ENCODE assay signal across 35 mouse cellular contexts in genomic region chr5:45835131-45835530, GRCm38 (mm10).
"Had no signal": no experiment of that assay in that cellular context is flagged by ENCODE, and none has a peak within 500 bp of the region (broad histone marks: within the 10 kb centered on the region; RNA-seq: fewer than 3 reads in every experiment).

No protein-coding gene starts in this region.

- H3K9ac ChIP-seq: heart, embryonic 12.5 days; heart, embryonic 13.5 days; heart, embryonic 15.5 days; hindbrain, embryonic 12.5 days; hindbrain, embryonic 13.5 days; hindbrain, embryonic 14.5 days; hindbrain, embryonic 15.5 days; intestine, embryonic 15.5 days; kidney, embryonic 15.5 days had no signal

- ATAC-seq: hindbrain, embryonic 16.5 days; hindbrain, postnatal 0 days; inflammation-experienced regulatory T-cells, adult 6 months; intestine, embryonic 15.5 days; intestine, embryonic 16.5 days; intestine, postnatal 0 days had no signal

- DNase-seq: heart, postnatal 10 days; heart, postnatal 14 days; heart, postnatal 36 days; heart, postnatal 4 days; kidney, adult 11 months; kidney, adult 18-20 months; kidney, adult 2 months; kidney, adult 8-10 months; kidney, adult 9 months; kidney, postnatal 10 days; kidney, postnatal 14 days; kidney, postnatal 25 days; kidney, postnatal 36 days; kidney, postnatal 4 days; layer of hippocampus, adult 9-11 months; layer of hippocampus, postnatal 36 days had no signal

- H3K4me1 ChIP-seq: heart, embryonic 10.5 days; heart, embryonic 12.5 days; heart, embryonic 13.5 days; heart, embryonic 15.5 days; hindbrain, embryonic 10.5 days; hindbrain, embryonic 12.5 days; hindbrain, embryonic 13.5 days; hindbrain, embryonic 15.5 days; intestine, embryonic 15.5 days; kidney, embryonic 15.5 days had no signal

- H3K27me3 ChIP-seq: heart, embryonic 12.5 days; heart, embryonic 13.5 days; heart, embryonic 15.5 days; hindbrain, embryonic 12.5 days; hindbrain, embryonic 13.5 days; hindbrain, embryonic 15.5 days; intestine, embryonic 15.5 days; kidney, embryonic 15.5 days had no signal

- H3K9me3 ChIP-seq: heart, embryonic 10.5 days; heart, embryonic 12.5 days; heart, embryonic 13.5 days; heart, embryonic 15.5 days; intestine, embryonic 15.5 days; kidney, embryonic 15.5 days had no signal

- H3K36me3 ChIP-seq: heart, embryonic 10.5 days; heart, embryonic 12.5 days; heart, embryonic 13.5 days; heart, embryonic 15.5 days; hindbrain, embryonic 13.5 days; hindbrain, embryonic 15.5 days; intestine, embryonic 15.5 days; kidney, embryonic 15.5 days had no signal

- H3K4me3 ChIP-seq: heart, embryonic 10.5 days; heart, embryonic 12.5 days; heart, embryonic 13.5 days; heart, embryonic 15.5 days; hindbrain, embryonic 10.5 days; hindbrain, embryonic 12.5 days; hindbrain, embryonic 13.5 days; hindbrain, embryonic 15.5 days; intestine, embryonic 15.5 days; kidney, embryonic 15.5 days; layer of hippocampus, adult 2 months had no signal

- H3K27ac ChIP-seq: heart, embryonic 10.5 days; heart, embryonic 13.5 days; heart, embryonic 15.5 days; hindbrain, embryonic 10.5 days; hindbrain, embryonic 12.5 days; hindbrain, embryonic 13.5 days; hindbrain, embryonic 14.5 days; hindbrain, embryonic 15.5 days; hindbrain, postnatal 0 days; intestine, embryonic 15.5 days; kidney, embryonic 15.5 days; kidney, postnatal 0 days; layer of hippocampus, adult 2 months had no signal

- H3K4me2 ChIP-seq: heart, embryonic 11.5 days; heart, embryonic 12.5 days; heart, embryonic 13.5 days; heart, embryonic 15.5 days; hindbrain, embryonic 12.5 days; hindbrain, embryonic 13.5 days; hindbrain, embryonic 14.5 days; hindbrain, embryonic 15.5 days; intestine, embryonic 15.5 days; kidney, embryonic 15.5 days had no signal
